Mouse (Mus musculus): ENCODE data around the gene Fancg.

- TF ChIP-seq CTCF (IDR thresholded peaks at IDR 0.05; ENCODE audit: low read depth, low read length) (no peak), TAL1 (conservative IDR thresholded peaks at IDR 0.05; ENCODE audit: low read depth, low read length) (no peak), GATA1 (IDR thresholded peaks at IDR 0.05; ENCODE audit: borderline replicate concordance, low read length) (no peak), POLR2AphosphoS5 (IDR thresholded peaks at IDR 0.05; ENCODE audit: insufficient replicate concordance, low read depth, low read length) (no peak)
These were observed 14.4 kb upstream of the Fancg start for GRCm38 (mm10) chr4:43024673-43025072.

Data from G1E (cell line).